Mouse (Mus musculus): Measurements from ENCODE around the gene Cemip2.

The Cemip2 gene

DNA sequence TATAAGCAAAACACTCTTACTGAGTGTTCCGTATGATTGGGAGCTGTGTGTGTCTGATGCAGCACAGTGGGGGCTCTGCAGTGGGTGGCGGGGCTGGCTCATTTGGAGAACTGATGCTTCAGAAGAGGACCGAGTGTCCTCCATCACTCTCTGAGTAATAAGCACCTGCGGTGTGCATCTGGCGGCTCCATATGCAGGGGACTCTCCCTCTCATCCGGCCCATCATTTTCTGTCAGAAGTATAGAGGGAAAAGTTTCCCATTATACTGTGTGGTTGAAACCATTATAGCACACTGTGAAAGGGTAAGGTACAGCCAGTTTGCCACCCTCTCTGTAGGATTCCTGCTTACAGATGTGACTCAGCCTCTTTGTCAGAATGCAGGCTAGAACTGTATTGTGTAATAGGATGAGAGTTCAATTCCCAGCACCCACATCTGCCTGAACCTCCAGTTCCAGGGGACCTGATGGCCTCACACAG is 8.9 kb downstream of the Cemip2 start:
- DNase-seq (ENCODE audit: low read depth, low spot score), result no peak
- Histone ChIP-seq H3K27me3 (ENCODE audit: control insufficient read depth, insufficient read depth, low read length, poor library complexity, severe bottlenecking) (no peaks in the 10 kb centered on the region), H3K36me3 (ENCODE audit: control insufficient read depth, insufficient read depth, low read length, poor library complexity, severe bottlenecking) (no peaks in the 10 kb centered on the region)

GRCm38 (mm10) chr19:21788999-21789398 is 10.9 kb downstream of the Cemip2 start:
- Histone ChIP-seq H3K27me3 (ENCODE audit: control insufficient read depth, insufficient read depth, low read length, poor library complexity, severe bottlenecking) (no peaks in the 10 kb centered on the region), H3K36me3 (ENCODE audit: control insufficient read depth, insufficient read depth, low read length, poor library complexity, severe bottlenecking) (peaks cover 3% of the 10 kb centered on the region; the same call in 1 of the 2 replicates)
- no peak for DNase-seq (ENCODE audit: low read depth, low spot score)

- Histone ChIP-seq H3K36me3 (ENCODE audit: control insufficient read depth, insufficient read depth, low read length, poor library complexity, severe bottlenecking) (peaks cover 3% of the 10 kb centered on the region; the same call in 1 of the 2 replicates), H3K27me3 (ENCODE audit: control insufficient read depth, insufficient read depth, low read length, poor library complexity, severe bottlenecking) (no peaks in the 10 kb centered on the region)
- no peak for DNase-seq (ENCODE audit: low read depth, low spot score)
Observed at GRCm38 (mm10) chr19:21789676-21790075, 11.5 kb downstream of the Cemip2 start.

GRCm38 (mm10) chr19:21791386-21791785 is 13.2 kb downstream of the Cemip2 start:
- peaks cover 3% of the 10 kb centered on the region for H3K36me3 ChIP-seq (ENCODE audit: control insufficient read depth, insufficient read depth, low read length, poor library complexity, severe bottlenecking)
- no peak for DNase-seq (ENCODE audit: low read depth, low spot score)

DNA sequence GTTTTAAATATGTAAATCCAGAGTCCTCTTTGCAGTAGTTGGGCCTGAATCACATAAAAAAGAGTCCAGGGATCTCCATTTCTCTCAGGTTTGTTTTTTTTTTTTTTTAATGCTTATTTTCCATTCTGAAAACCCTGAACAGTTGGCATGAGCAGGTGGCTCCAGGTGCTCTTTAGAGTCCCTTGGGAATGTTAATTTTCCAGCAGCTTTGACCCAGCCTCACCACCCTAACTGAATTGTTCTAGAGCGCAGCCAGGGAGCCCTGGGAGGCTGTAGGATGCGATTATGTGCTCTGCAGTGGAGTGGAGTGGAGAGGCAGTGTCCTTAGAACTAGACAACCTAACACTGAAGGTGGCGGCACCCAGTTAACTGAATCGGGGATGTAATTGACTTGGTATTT is 13.7 kb downstream of the Cemip2 start:
- Histone ChIP-seq H3K27me3 (ENCODE audit: control insufficient read depth, insufficient read depth, low read length, poor library complexity, severe bottlenecking) (no peaks in the 10 kb centered on the region), H3K36me3 (ENCODE audit: control insufficient read depth, insufficient read depth, low read length, poor library complexity, severe bottlenecking) (peaks cover 3% of the 10 kb centered on the region)
- DNase-seq (ENCODE audit: low read depth, low spot score), result no peak

More at GRCm38 (mm10) chr19:21791386-21791785, 13.2 kb downstream of the Cemip2 start:
- H3K27me3 ChIP-seq (ENCODE audit: control insufficient read depth, insufficient read depth, low read length, poor library complexity, severe bottlenecking), result no peaks in the 10 kb centered on the region

GRCm38 (mm10) chr19:21792587-21793175 is 14.5 kb downstream of the Cemip2 start:
- DNase-seq (ENCODE audit: low read depth, low spot score), result no peak
- no peaks in the 10 kb centered on the region for H3K27me3 ChIP-seq (ENCODE audit: control insufficient read depth, insufficient read depth, low read length, poor library complexity, severe bottlenecking)
- peaks cover 6% of the 10 kb centered on the region for H3K36me3 ChIP-seq (ENCODE audit: control insufficient read depth, insufficient read depth, low read length, poor library complexity, severe bottlenecking)

GRCm38 (mm10) chr19:21794569-21794968 is 16.4 kb downstream of the Cemip2 start:
- Histone ChIP-seq H3K27me3 (ENCODE audit: control insufficient read depth, insufficient read depth, low read length, poor library complexity, severe bottlenecking) (no peaks in the 10 kb centered on the region), H3K36me3 (ENCODE audit: control insufficient read depth, insufficient read depth, low read length, poor library complexity, severe bottlenecking) (peaks cover 10% of the 10 kb centered on the region)
- DNase-seq (ENCODE audit: low read depth, low spot score), result no peak

GRCm38 (mm10) chr19:21796333-21796732 is 18.2 kb downstream of the Cemip2 start:
- no peaks in the 10 kb centered on the region for H3K27me3 ChIP-seq (ENCODE audit: control insufficient read depth, insufficient read depth, low read length, poor library complexity, severe bottlenecking)
- H3K36me3 ChIP-seq (ENCODE audit: control insufficient read depth, insufficient read depth, low read length, poor library complexity, severe bottlenecking), result peaks cover 10% of the 10 kb centered on the region
- no peak for DNase-seq (ENCODE audit: low read depth, low spot score)

DNA sequence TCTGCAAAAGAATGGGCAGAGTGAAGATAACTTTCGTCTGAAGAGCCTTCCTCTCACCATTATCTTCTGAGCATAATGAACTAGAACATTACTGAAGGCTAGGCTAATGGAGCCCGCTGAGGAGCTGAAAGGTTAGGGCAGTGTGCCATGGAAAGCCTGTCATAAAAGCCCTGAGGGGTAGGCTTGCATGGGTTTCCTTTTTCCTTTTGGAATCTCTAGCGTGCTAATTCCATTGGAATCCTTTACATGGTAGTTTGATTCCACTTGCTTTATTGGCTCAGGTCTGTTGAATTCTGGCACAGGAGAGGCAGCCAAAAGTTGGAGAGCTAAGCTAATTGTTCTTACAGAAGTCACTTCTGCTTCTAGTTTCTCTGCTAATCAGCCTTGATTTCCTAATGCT is 20.6 kb downstream of the Cemip2 start:
- H3K27me3 ChIP-seq (ENCODE audit: control insufficient read depth, insufficient read depth, low read length, poor library complexity, severe bottlenecking), result no peaks in the 10 kb centered on the region
- DNase-seq (ENCODE audit: low read depth, low spot score), result no peak
- peaks cover 11% of the 10 kb centered on the region for H3K36me3 ChIP-seq (ENCODE audit: control insufficient read depth, insufficient read depth, low read length, poor library complexity, severe bottlenecking)

DNA sequence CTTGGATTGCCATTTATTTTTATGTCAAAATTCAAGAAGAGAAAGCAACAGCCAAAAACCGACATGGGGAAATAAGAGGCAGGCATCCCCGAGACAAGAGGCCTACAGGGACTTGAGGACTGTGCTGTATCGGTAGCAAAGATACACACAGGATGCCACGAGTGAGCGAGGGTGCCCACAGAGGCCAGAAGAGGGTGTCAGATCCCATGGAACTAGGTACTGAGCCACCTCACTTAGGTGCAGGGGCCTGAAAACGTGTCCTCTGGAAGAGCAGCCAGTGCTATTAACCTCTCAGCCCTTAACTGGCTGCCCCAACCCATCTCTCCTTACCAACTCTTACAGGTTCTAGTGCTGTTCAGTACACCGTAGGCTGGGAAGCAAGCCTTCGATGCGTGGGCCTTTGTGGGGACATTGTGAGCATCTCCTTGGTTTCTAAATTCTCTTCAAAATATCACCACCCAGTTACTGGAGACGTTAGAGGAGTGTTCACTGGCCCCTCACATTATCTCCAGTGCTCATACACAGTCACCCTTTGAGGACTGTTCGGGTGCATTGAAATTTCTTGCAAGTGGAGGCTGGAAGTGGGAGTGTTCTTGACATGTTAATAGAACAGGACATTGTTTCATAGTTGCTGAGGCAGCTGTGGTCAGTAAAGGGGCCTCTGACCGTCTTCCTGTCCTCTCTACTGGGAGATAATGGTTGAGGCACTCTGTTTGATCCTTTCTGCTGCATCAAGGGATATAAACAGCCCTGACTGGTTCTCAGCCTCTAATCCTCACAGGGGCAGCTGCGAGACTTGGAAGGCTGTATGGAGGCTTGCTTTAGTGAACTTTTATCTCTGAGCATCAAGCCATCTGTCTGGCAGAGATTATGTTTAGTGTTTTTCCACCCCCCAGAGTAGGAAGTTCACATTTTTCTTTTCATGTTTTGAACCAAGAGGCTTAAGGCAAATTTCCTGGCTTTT is 21.6 kb downstream of the Cemip2 start:
- no peaks in the 10 kb centered on the region for H3K27me3 ChIP-seq (ENCODE audit: control insufficient read depth, insufficient read depth, low read length, poor library complexity, severe bottlenecking)
- DNase-seq (ENCODE audit: low read depth, low spot score), result no peak
- H3K36me3 ChIP-seq (ENCODE audit: control insufficient read depth, insufficient read depth, low read length, poor library complexity, severe bottlenecking), result peaks cover 15% of the 10 kb centered on the region

- Histone ChIP-seq H3K36me3 (ENCODE audit: control insufficient read depth, insufficient read depth, low read length, poor library complexity, severe bottlenecking) (peaks cover 14% of the 10 kb centered on the region; the same call in 1 of the 2 replicates), H3K27me3 (ENCODE audit: control insufficient read depth, insufficient read depth, low read length, poor library complexity, severe bottlenecking) (no peaks in the 10 kb centered on the region)
- DNase-seq (ENCODE audit: low read depth, low spot score), result no peak
Observed at GRCm38 (mm10) chr19:21804488-21804887, 26.3 kb downstream of the Cemip2 start.

DNA sequence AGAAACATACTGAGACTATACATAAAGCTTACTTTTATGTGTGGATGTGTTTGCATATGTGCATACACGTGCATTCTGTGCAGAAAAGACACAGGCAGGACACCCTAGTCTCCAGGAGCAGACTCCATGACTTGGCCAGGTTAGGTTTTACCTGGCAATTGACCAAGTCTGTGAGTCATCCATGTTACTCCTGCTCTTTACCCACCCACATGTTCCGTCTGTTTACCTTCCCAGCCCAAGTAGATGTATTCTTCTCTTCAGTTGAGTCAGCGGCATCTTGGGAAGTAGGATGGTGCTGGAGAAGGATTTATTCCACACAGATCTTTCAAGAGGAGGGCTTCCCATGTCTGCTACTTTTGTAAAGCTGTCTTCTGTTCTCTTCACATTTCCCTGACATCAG is 27.2 kb downstream of the Cemip2 start:
- peaks cover 14% of the 10 kb centered on the region; the same call in 1 of the 2 replicates for H3K36me3 ChIP-seq (ENCODE audit: control insufficient read depth, insufficient read depth, low read length, poor library complexity, severe bottlenecking)
- DNase-seq (ENCODE audit: low read depth, low spot score), result no peak
- H3K27me3 ChIP-seq (ENCODE audit: control insufficient read depth, insufficient read depth, low read length, poor library complexity, severe bottlenecking), result no peaks in the 10 kb centered on the region

DNA sequence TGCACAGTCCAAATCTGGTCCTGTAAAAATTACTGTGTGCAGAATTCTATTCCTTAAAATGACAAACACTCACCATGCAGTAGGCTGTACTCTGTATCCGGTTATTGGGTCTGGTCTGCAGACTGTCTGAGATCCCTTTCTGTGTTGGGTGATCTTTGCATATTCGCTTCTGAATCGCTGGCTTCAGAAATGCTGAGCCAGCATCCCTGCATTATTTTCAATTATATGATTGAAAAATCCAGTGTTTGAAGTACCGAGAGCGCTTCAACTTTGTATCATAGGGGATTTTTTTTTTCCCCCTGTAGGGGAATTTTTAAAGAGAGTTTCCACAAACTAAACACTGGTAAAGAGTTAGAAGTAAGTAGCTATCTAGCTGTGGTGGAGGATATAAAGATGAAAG is 32.0 kb downstream of the Cemip2 start:
- no peak for DNase-seq (ENCODE audit: low read depth, low spot score)
- no peaks in the 10 kb centered on the region; the same call in 1 of the 2 replicates for H3K27me3 ChIP-seq (ENCODE audit: control insufficient read depth, insufficient read depth, low read length, poor library complexity, severe bottlenecking)
- H3K36me3 ChIP-seq (ENCODE audit: control insufficient read depth, insufficient read depth, low read length, poor library complexity, severe bottlenecking), result peaks cover 19% of the 10 kb centered on the region

DNA sequence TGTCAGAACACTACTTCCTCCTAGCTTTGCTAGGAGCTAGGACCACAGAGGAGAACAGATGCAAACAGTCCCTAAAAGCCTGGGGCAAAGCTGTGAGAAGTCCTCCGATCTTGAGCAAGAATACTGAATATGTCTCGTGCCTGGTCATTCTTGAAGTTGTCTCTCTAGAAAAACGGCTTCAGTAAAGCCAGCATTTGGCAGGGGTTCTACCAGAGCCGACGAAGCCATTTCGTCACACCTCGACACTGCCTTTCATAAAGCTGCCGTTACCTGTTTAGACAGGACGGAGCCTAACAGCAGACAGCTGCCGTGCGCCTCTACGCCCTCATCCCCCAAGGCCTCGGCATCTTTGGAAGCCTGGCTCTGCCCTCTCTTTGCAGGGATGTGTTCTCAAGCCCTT is 35.4 kb downstream of the Cemip2 start:
- H3K27me3 ChIP-seq (ENCODE audit: control insufficient read depth, insufficient read depth, low read length, poor library complexity, severe bottlenecking), result no peaks in the 10 kb centered on the region; the same call in 1 of the 2 replicates
- H3K36me3 ChIP-seq (ENCODE audit: control insufficient read depth, insufficient read depth, low read length, poor library complexity, severe bottlenecking), result peaks cover 15% of the 10 kb centered on the region
- no peak for DNase-seq (ENCODE audit: low read depth, low spot score)

GRCm38 (mm10) chr19:21814433-21815020 is 36.4 kb downstream of the Cemip2 start:
- DNase-seq (ENCODE audit: low read depth, low spot score), result no peak
- no peaks in the 10 kb centered on the region; the same call in 1 of the 2 replicates for H3K27me3 ChIP-seq (ENCODE audit: control insufficient read depth, insufficient read depth, low read length, poor library complexity, severe bottlenecking)
- peaks cover 12% of the 10 kb centered on the region for H3K36me3 ChIP-seq (ENCODE audit: control insufficient read depth, insufficient read depth, low read length, poor library complexity, severe bottlenecking)
